Mouse (Mus musculus) heart, postnatal 4 days (tissue): ENCODE measurements at regions not wholly inside any gene's neighbourhood (a gene's known extent, or its start where the extent isn't known, plus 50 kb on each side); places are given as distances from the start of the nearest gene placed in this dataset.

Source experiments
- DNase-seq: peaks from one replicate; pipeline ENCODE4 v3.0.0; 2021

GRCm38 (mm10) chr7:129772540-129773331 is 181.1 kb downstream of the Wdr11 start:
- DNase-seq, result no peak

GRCm38 (mm10) chr7:129774261-129774861 is 182.7 kb downstream of the Wdr11 start:
- no peak for DNase-seq

- DNase-seq, result no peak
Measured at GRCm38 (mm10) chr7:129775189-129775588, 183.5 kb downstream of the Wdr11 start.

GRCm38 (mm10) chr7:129778842-129779421 is 187.3 kb downstream of the Wdr11 start:
- no peak for DNase-seq

GRCm38 (mm10) chr7:129779939-129780338 is 188.3 kb downstream of the Wdr11 start:
- no peak for DNase-seq

GRCm38 (mm10) chr7:129781756-129782155 is 190.1 kb downstream of the Wdr11 start:
- no peak for DNase-seq

GRCm38 (mm10) chr7:129784966-129785365 is 193.3 kb downstream of the Wdr11 start:
- DNase-seq, result no peak

- DNase-seq, result no peak
Measured at GRCm38 (mm10) chr7:129787011-129787410, 195.3 kb downstream of the Wdr11 start.

GRCm38 (mm10) chr7:129787736-129788135 is 196.1 kb downstream of the Wdr11 start:
- no peak for DNase-seq

- no peak for DNase-seq
Measured at GRCm38 (mm10) chr7:129789461-129789860, 197.8 kb downstream of the Wdr11 start.

- peak; percentile 52 for DNase-seq
Measured at GRCm38 (mm10) chr7:129790590-129791449, 199.2 kb downstream of the Wdr11 start.

- peak; percentile 53 for DNase-seq
Measured at GRCm38 (mm10) chr7:129791450-129791820, 199.8 kb downstream of the Wdr11 start.

- no peak for DNase-seq
Measured at GRCm38 (mm10) chr7:129793733-129794132, 202.1 kb downstream of the Wdr11 start.

GRCm38 (mm10) chr7:129794276-129794675 is 202.6 kb downstream of the Wdr11 start:
- no peak for DNase-seq

- no peak for DNase-seq
Measured at GRCm38 (mm10) chr7:129798525-129798924, 206.9 kb downstream of the Wdr11 start.

GRCm38 (mm10) chr7:129800461-129800867 is 208.8 kb downstream of the Wdr11 start:
- no peak for DNase-seq

GRCm38 (mm10) chr7:129801431-129801847 is 209.8 kb downstream of the Wdr11 start:
- peak; percentile 86 for DNase-seq

- DNase-seq, result no peak
Measured at GRCm38 (mm10) chr7:129802168-129802567, 210.5 kb downstream of the Wdr11 start.

- DNase-seq, result no peak
Measured at GRCm38 (mm10) chr7:129805340-129805739, 213.7 kb downstream of the Wdr11 start.

GRCm38 (mm10) chr7:129810141-129810540 is 218.5 kb downstream of the Wdr11 start:
- DNase-seq, result peak; percentile 36

- no peak for DNase-seq
Measured at GRCm38 (mm10) chr7:129810565-129810964, 218.9 kb downstream of the Wdr11 start.

GRCm38 (mm10) chr7:129814149-129814860 is 222.6 kb downstream of the Wdr11 start:
- no peak for DNase-seq
